Mouse (Mus musculus) limb, embryonic 14.5 days (tissue): ENCODE data around the gene Dars. TPM values are rescaled to one million over a fixed set of nuclear protein-coding genes. Genes with fewer than 3 reads are reported as not detected.

Experiments used
- ATAC-seq: fragments of 200-750 bp; cut with Nextera tagmentation; 2 replicates; pipeline ENCODE4 v1.8.0; 2017; ENCODE audit warnings: low read depth, moderate number of reproducible peaks, moderate TSS enrichment; ENCODE audit not compliant: low FRiP score
- DNase-seq: peaks from one replicate; pipeline ENCODE4 v3.0.0-alpha.2; 2015; ENCODE audit warnings: low spot score
- H3K27ac ChIP-seq: fragments of 300-500 bp; sonication (generic); replicated peaks from 2 replicates; pipeline ENCODE4 v1.5.1; 2014; ENCODE audit warnings: low read depth, mild to moderate bottlenecking, low read length, moderate library complexity, mixed read lengths
- H3K27me3 ChIP-seq: fragments of 300-500 bp; sonication (generic); 2 replicates; pipeline ENCODE4 v1.6.1; 2014; ENCODE audit warnings: low read length, mixed read lengths; ENCODE audit not compliant: control insufficient read depth, insufficient read depth
- H3K36me3 ChIP-seq: fragments of 300-500 bp; sonication (generic); 2 replicates; pipeline ENCODE4 v1.6.1; 2014; ENCODE audit warnings: mild to moderate bottlenecking, low read length, moderate library complexity, mixed read lengths; ENCODE audit not compliant: control insufficient read depth, insufficient read depth
- H3K4me1 ChIP-seq: fragments of 300-500 bp; sonication (generic); 2 replicates; pipeline ENCODE4 v1.6.1; 2014; ENCODE audit warnings: antibody characterized with exemption, low read length, mixed read lengths; ENCODE audit not compliant: control insufficient read depth, insufficient read depth
- H3K4me2 ChIP-seq: fragments of 300-500 bp; sonication (generic); replicated peaks from 2 replicates; pipeline ENCODE4 v1.6.1; 2014; ENCODE audit warnings: low read depth, mild to moderate bottlenecking, low read length, moderate library complexity; ENCODE audit not compliant: severe bottlenecking
- H3K4me3 ChIP-seq: fragments of 300-500 bp; sonication (generic); replicated peaks from 2 replicates; pipeline ENCODE4 v1.5.1; 2014; ENCODE audit warnings: low read length
- H3K9ac ChIP-seq: fragments of 300-500 bp; sonication (generic); 2 replicates; pipeline ENCODE4 v1.6.1; 2014; ENCODE audit warnings: mild to moderate bottlenecking, low read depth, low read length, moderate library complexity; ENCODE audit not compliant: severe bottlenecking
- H3K9me3 ChIP-seq: fragments of 300-500 bp; sonication (generic); 2 replicates; pipeline ENCODE4 v1.6.1; 2016; ENCODE audit warnings: low read length; ENCODE audit not compliant: control insufficient read depth
- POLR2A ChIP-seq: fragments of 200-500 bp; IDR thresholded peaks from 2 replicates; pipeline ENCODE4 v1.8.0; 2012; ENCODE audit warnings: inconsistent platforms, mild to moderate bottlenecking, moderate library complexity, borderline replicate concordance; ENCODE audit not compliant: insufficient read depth, insufficient read length; ENCODE audit errors: extremely low read depth
- WGBS: fragments of 180-500 bp; shearing (Covaris S2); extraction: QIAGEN DNeasy Blood & Tissue Kit; methylation state at CpG from one replicate; pipeline ENCODE4 v1.1.7; 2014; 5-methylcytosine and 5-hydroxymethylcytosine counted together
- polyA plus RNA-seq, 2 experiments: library from polyadenylated mRNA; depleted of rRNA in 1 of 2; stranded (reverse) in 1 of 2; unstranded in 1 of 2; fragments of >200 nt; fragmentation: Nextera tagmentation in 1 of 2; extraction: Ambion mirVana in 1 of 2; gene quantifications; 2 replicates each; pipeline versions ENCODE4 v1.2.1 to v1.2.3; 2012 to 2014

Dars gene
- polyA plus RNA-seq, 2 experiments, result 57.0 to 88.7 TPM

DNA sequence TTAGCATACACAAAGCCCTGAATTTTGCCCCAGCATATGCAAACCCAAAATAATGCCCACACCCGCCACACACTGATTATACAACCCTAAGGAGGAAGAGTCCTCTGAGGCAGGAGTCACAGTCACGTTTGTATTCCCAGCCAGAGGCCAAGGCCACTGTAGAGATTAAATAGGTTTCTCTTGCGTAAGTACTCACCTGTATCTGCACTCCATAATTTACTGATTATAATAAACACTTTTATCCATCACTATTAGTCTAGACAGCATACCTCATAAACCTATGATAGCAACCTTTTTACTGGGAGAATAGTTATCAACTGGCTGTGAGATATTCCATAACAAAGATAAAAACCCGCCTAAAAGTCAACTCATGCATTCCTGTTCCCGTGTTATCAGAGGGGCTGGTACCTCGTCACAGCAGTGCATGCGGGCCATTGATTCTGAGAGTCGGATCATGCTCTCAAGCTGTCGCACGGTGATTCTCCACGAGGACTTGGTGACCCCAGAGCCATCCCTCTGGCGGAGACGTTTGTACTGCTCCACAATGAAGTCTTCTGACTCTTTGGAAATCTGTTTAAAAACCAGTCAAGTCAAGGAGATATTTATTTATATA, 79.4 kb downstream of the Dars start:
- H3K36me3 ChIP-seq, result peaks cover 94% of the 10 kb centered on the region

DNA sequence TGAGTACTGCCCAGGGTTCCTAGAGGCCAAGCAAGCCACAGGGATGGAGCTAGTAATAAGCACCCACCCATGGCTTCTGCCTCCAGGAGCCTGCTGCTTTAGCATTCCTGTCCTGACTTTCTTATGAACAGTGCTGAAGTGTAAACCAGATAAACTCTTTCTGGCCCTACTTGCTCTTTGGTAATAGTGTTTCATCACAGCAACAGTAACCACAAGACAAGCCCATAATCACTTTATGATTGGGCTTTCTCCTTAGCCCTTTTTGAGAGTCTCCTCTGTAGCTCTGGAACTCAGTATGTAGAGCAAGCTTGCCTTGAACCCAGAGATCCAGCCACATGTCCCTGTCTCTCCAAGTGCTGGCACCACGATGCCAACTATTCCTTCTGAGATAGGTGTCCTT, 86.9 kb downstream of the Dars start:
- no peaks in the 10 kb centered on the region for H3K4me1 ChIP-seq
- ATAC-seq, result no peak
- peaks cover 67% of the 10 kb centered on the region for H3K36me3 ChIP-seq
- no peak overlapping the region for H3K4me2 ChIP-seq
- H3K27ac ChIP-seq, result no peak overlapping the region
- H3K4me3 ChIP-seq, result no peak overlapping the region
- WGBS, result 88% methylated on average over 1 of the region's 1 CpGs
- DNase-seq, result no peak
- no peak overlapping the region for H3K9ac ChIP-seq
- H3K27me3 ChIP-seq, result no peaks in the 10 kb centered on the region
- TF ChIP-seq POLR2A, result no peak
- H3K9me3 ChIP-seq, result no peaks in the 10 kb centered on the region

More for the DNA sequence above, 79.4 kb downstream of the Dars start:
- Histone ChIP-seq H3K9me3 (no peaks in the 10 kb centered on the region), H3K27ac (no peak overlapping the region), H3K4me3 (no peak overlapping the region), H3K9ac (no peak overlapping the region), H3K4me1 (no peaks in the 10 kb centered on the region), H3K27me3 (no peaks in the 10 kb centered on the region), H3K4me2 (no peak overlapping the region)
- WGBS, result 90% methylated on average over 13 of the region's 13 CpGs
- ATAC-seq, result no peak
- no peak for DNase-seq
- TF ChIP-seq POLR2A, result no peak

DNA sequence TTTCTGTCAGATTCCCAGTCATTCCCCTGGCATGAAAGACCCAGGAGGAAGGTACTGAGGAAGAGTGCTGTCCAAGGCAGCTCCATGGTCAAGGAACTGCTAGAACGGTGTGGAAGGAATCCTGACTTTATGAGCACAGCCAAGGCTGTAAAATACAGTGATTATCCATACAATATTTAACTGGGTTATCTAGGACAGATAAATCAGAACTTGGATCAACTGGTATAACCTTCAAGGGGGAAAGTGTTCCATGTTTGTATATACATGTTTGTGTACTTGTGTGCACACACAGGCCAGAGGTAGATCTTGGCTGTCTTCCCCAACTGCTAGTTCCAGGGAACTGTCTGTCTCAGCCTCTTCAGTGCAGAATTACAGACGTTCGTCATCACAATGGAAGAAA, 89.0 kb downstream of the Dars start, which contains the start of gene Lct:
TSS of gene Lct (minus strand) at position 101 of the 400 bp plus-strand sequence.
- 82% methylated on average over 3 of the region's 3 CpGs for WGBS
- Histone ChIP-seq H3K27me3 (no peaks in the 10 kb centered on the region), H3K4me2 (no peak within 1 kb of the TSS), H3K9ac (no peak within 1 kb of the TSS), H3K27ac (no peak within 1 kb of the TSS), H3K4me3 (no peak within 1 kb of the TSS), H3K9me3 (no peaks in the 10 kb centered on the region), H3K36me3 (peaks cover 46% of the 10 kb centered on the region), H3K4me1 (no peaks in the 10 kb centered on the region)
- DNase-seq (no peak), ATAC-seq (no peak)
- no peak for TF ChIP-seq POLR2A

DNA sequence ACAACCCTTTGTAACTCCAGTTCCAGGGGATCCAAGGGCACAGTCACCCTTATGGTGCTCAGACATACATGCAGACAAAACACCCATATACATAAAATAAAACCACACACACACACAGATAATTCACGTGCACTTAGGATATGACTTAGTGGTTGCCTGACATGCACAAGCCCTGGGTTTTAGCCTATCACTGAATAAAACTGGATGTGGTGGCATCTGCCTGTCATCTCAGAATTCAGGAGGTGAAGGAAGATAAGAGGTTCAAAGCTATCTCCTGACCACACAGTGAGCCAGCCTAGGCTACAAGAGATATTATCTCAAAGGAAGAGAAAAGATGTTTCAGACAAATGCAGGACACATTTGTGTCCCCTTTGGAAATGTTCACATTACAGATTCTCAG, 90.0 kb downstream of the Dars start:
- H3K27ac ChIP-seq, result no peak overlapping the region
- no peaks in the 10 kb centered on the region for H3K4me1 ChIP-seq
- H3K36me3 ChIP-seq, result peaks cover 35% of the 10 kb centered on the region
- DNase-seq, result no peak
- no peak for TF ChIP-seq POLR2A
- H3K9ac ChIP-seq, result no peak overlapping the region
- ATAC-seq, result no peak
- H3K27me3 ChIP-seq, result no peaks in the 10 kb centered on the region
- H3K9me3 ChIP-seq, result no peaks in the 10 kb centered on the region
- no peak overlapping the region for H3K4me2 ChIP-seq
- no peak overlapping the region for H3K4me3 ChIP-seq
- WGBS, result 94% methylated on average over 1 of the region's 1 CpGs

DNA sequence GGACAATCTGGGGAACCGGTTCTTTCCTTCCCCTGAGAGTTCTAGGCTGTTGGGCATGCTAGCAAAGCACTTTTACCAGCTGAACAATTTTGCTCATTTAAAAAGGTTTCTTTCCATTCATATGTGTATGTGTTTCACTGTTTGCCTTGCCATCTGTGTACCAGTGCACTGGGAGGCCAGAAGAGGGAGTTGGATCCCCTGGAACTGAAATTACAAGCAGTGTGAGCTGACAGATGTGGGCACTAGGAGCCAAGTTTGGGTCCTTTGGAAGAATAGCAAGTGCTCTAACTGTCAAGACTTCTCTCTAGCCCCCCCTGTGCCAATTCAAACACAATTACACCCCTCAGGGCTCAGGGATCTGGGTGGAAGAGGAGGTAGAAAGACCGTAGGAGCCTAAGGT, 92.4 kb downstream of the Dars start:
- Histone ChIP-seq H3K4me1 (no peaks in the 10 kb centered on the region), H3K9ac (no peak overlapping the region), H3K27ac (no peak overlapping the region), H3K9me3 (no peaks in the 10 kb centered on the region), H3K4me2 (no peak overlapping the region), H3K36me3 (peaks cover 14% of the 10 kb centered on the region; the same call in 1 of the 2 replicates), H3K27me3 (no peaks in the 10 kb centered on the region), H3K4me3 (no peak overlapping the region)
- WGBS, result 76% methylated on average over 2 of the region's 2 CpGs
- no peak for DNase-seq
- no peak for ATAC-seq
- TF ChIP-seq POLR2A, result no peak
